Mouse (Mus musculus) E14TG2a.4 (cell line): Measurements from ENCODE around the gene Wee1.
"Not testable (repeated sequence)": the region's sequence is repeated elsewhere in the genome, so short reads cannot be mapped to it uniquely, and the experiment has no call there.

Experiments used
- H3K27me3 ChIP-seq: 2 replicates; pipeline ENCODE4 v1.6.1; 2014; ENCODE audit warnings: low read length, control low read depth; ENCODE audit not compliant: insufficient read depth
- H3K36me3 ChIP-seq: 2 replicates; pipeline ENCODE4 v1.6.1; 2014; ENCODE audit warnings: low read length, control low read depth; ENCODE audit not compliant: insufficient read depth
- H3K4me1 ChIP-seq: replicated peaks from 2 replicates; pipeline ENCODE4 v1.6.1; 2014; ENCODE audit warnings: low read depth, low read length, control low read depth
- H3K4me3 ChIP-seq: replicated peaks from 2 replicates; pipeline ENCODE4 v1.5.1; 2014; ENCODE audit warnings: mild to moderate bottlenecking, low read length
- H3K9me3 ChIP-seq: 2 replicates; pipeline ENCODE4 v1.6.1; 2014; ENCODE audit warnings: low read length, control low read depth
- CTCF ChIP-seq: conservative IDR thresholded peaks from 2 replicates; pipeline ENCODE4 v1.5.1; 2014; ENCODE audit warnings: low read length
- NANOG ChIP-seq: IDR thresholded peaks from 2 replicates; pipeline ENCODE4 v1.6.1; 2014; ENCODE audit warnings: borderline replicate concordance, low read length, mixed read lengths
- POU5F1 ChIP-seq: IDR thresholded peaks from 2 replicates; pipeline ENCODE4 v1.6.1; 2014; ENCODE audit warnings: low read length, borderline replicate concordance

The Wee1 gene

DNA sequence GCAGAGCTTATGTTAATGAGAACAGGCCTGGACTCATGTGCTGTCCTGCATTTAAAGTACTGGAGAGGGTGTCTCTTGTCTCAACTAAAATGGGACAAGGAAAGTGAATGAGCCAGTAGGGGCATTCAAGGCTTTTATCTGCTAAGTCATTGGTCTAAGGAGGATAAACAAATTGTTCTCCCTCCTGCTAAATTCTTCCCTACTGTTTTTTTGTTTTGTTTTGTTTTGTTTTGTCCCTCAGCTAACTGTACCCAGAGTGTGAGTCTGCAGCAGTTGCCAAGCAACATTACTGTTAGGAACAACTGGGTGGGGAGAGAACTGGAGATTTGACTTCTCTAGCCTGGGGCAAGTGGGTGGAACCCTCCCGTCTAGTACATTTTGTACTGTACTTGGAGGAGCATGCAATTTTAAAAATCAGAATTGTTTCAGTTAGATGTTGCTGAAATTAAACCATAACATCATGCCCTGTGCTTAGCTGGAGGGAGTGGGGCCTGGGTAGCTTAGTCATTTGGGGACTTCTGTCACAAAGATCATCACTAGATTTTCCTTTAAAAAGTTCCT, 5.0 kb upstream of the Wee1 start:
- H3K36me3 ChIP-seq, result no peaks in the 10 kb centered on the region
- no peak for TF ChIP-seq POU5F1
- no peak for TF ChIP-seq NANOG
- no peak for TF ChIP-seq CTCF
- peaks cover 53% of the 10 kb centered on the region for H3K4me1 ChIP-seq
- H3K4me3 ChIP-seq, result peak overlapping the region; percentile 35; the same call in 1 of the 2 replicates
- H3K9me3 ChIP-seq, result no peaks in the 10 kb centered on the region
- H3K27me3 ChIP-seq, result no peaks in the 10 kb centered on the region

DNA sequence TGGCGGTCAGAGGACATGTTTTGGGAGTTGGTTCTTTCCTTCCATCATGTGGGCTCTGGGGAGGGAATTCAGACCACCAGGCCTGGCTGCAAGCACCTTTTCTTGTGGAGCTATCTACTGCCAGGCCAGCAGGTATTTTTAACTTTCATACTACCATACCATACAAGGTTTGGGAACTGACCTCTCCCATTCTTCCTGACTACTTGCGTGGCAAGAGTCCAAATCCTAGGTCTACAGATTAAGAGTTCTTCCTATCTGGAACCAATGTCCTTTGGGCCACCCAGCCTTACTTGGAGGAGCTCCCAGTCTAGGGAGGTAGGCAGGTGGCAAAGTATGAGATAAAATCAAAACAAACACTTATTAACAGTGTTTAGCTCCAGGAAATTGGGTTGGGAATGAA, 3.4 kb upstream of the Wee1 start:
- TF ChIP-seq POU5F1 (no peak), NANOG (no peak), CTCF (no peak)
- H3K4me1 ChIP-seq, result peaks cover 53% of the 10 kb centered on the region

DNA sequence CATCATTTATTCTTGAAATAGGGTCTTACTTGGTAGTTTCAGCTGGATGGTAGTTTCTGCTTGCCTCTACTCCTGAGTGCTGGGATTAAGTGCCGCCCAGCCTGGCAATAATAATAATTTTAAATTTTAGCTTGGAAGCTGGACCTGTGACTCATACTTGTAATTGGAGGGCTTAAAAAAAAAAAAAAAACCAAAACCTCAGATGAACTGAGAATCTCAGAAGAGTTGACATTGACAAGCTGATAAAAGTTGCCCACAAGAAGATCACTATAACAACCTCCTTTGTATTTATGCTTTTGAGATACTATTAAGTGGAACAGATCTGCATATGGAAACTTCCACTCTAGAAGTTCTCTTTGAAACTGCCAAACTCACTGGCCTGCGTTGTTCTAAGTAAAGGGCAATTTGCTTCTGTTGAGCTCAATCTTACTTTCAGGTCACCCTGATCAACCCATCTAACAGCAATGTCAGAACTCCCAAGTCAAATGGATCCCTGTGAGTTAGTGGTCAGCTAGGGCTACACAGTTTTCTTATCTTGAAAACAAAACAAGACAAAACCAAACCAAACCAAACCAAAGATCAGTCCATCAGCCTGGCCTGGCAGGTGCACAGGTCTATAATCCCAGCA, 1.6 kb upstream of the Wee1 start:
- no peak overlapping the region for H3K4me3 ChIP-seq
- no peaks in the 10 kb centered on the region for H3K9me3 ChIP-seq
- peaks cover 13% of the 10 kb centered on the region for H3K36me3 ChIP-seq
- TF ChIP-seq NANOG, result no peak
- TF ChIP-seq CTCF, result no peak
- TF ChIP-seq POU5F1, result no peak
- H3K4me1 ChIP-seq, result peaks cover 61% of the 10 kb centered on the region
- no peaks in the 10 kb centered on the region for H3K27me3 ChIP-seq

More for the DNA sequence above, 3.4 kb upstream of the Wee1 start:
- Histone ChIP-seq H3K4me3 (no peak overlapping the region), H3K9me3 (no peaks in the 10 kb centered on the region), H3K36me3 (no peaks in the 10 kb centered on the region), H3K27me3 (no peaks in the 10 kb centered on the region)

DNA sequence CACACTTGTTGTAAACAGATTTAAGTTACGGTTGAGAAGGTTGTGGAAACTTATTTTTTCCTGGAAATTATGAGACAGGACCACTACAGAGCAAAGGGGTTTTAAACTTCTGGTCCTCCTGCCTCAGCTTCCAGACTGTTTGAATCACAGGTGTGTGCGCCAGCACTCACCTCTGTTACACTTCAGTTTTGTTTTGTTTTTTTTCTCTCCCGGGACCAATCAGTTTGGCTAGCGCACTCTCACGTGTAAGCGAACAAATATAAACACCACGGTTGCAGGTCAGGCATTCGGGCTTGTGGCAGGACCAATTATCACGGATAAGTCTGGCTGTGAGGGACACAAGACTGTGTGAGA, 707 bp upstream of the Wee1 start:
- H3K36me3 ChIP-seq, result peaks cover 21% of the 10 kb centered on the region
- TF ChIP-seq NANOG (no peak), POU5F1 (no peak), CTCF (no peak)
- H3K27me3 ChIP-seq, result no peaks in the 10 kb centered on the region

DNA sequence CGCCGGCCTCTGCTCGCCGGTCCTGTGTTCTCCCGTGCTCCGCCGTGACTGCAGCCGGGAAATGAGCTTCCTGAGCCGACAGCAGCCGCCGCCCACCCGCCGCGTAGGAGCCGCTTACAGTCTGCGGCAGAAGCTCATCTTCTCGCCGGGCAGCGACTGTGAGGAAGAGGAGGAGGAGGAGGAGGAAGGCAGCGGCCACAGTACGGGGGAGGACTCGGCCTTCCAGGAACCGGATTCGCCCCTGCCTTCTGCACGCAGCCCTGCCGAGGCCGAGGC, 381 bp downstream of the Wee1 start:
- Histone ChIP-seq H3K4me3 (peak overlapping the region; percentile 95), H3K9me3 (no peaks in the 10 kb centered on the region), H3K27me3 (no peaks in the 10 kb centered on the region), H3K36me3 (peaks cover 31% of the 10 kb centered on the region), H3K4me1 (peaks cover 61% of the 10 kb centered on the region)
- no peak for TF ChIP-seq POU5F1
- no peak for TF ChIP-seq CTCF
- no peak for TF ChIP-seq NANOG

More for the DNA sequence above, 707 bp upstream of the Wee1 start:
- H3K4me1 ChIP-seq, result peaks cover 62% of the 10 kb centered on the region
- no peaks in the 10 kb centered on the region for H3K9me3 ChIP-seq
- H3K4me3 ChIP-seq, result peak overlapping the region; percentile 95

DNA sequence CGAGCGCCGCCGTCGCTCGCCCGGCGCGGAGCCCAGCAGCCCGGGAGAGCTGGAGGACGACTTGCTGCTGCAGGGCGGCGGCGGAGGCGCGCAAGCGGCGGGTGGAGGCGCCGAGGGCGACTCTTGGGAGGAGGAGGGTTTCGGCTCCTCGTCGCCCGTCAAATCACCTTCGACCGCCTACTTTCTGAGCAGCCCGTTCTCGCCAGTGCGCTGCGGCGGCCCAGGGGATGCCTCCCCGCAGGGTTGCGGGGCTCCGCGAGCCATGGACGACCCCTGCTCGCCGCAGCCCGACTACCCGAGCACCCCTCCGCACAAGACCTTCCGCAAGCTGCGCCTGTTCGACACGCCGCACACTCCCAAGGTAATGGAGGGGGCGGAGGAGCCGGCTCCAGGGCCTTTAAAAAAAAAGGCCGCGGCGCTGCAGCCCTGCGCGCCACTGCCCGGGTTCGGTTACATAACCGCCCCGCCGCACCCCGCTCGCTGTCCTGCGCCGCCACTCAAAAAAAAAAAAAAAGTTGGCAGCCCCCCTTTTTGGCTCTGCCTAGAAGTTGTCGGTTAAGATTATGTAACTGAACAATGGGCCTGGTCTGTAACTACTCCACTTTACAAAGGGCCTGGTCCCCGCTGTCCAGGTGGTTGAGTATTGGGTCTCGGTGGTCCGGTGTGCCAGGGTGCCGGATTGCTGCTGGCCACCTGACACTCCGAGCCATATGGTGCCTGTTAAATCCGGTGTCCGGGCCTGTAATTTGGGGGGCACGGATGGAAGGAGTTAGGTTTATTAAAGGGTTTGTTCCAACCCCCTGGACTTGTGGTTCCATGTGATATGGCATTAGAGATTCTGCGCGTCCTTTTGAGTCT, 948 bp downstream of the Wee1 start:
- peaks cover 61% of the 10 kb centered on the region for H3K4me1 ChIP-seq
- H3K36me3 ChIP-seq, result peaks cover 36% of the 10 kb centered on the region
- H3K27me3 ChIP-seq, result no peaks in the 10 kb centered on the region
- no peak for TF ChIP-seq POU5F1
- no peak for TF ChIP-seq NANOG
- TF ChIP-seq CTCF, result no peak
- no peaks in the 10 kb centered on the region for H3K9me3 ChIP-seq
- H3K4me3 ChIP-seq, result peak overlapping the region; percentile 95

DNA sequence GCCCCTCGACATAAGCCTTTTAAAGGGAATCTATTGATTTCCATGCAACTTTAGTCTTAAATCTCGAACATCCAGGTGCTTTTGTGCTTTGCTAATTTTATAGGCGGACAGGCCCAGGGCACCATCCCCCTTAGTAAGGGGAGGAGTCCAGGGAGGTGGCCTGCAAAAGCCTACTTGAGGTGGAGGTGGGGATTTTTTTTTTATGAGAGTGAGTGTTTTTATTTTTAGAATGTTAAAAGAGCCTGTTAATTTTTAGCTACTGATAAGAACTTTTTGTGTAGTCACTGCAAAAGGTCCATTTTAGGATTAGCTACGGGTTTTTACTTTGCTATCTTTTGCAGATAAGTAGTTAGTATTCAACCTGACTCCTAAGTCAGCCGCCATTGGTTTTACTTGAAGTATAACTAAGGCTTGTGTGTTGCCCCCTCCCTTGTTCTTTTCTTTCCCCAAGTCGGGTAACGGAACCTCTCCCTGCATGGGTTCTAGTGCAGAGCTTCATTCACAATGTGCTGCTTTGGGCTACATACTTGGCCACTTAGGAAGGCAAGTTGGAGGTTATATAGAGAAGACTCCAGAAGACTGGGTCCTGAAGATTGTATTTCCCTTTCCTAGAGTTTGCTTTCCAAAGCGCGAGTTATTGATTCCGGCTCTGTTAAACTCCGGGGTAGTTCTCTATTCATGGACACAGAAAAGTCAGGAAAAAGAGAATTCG, 2.2 kb downstream of the Wee1 start:
- H3K27me3 ChIP-seq, result no peaks in the 10 kb centered on the region
- peaks cover 49% of the 10 kb centered on the region for H3K36me3 ChIP-seq
- H3K9me3 ChIP-seq, result no peaks in the 10 kb centered on the region
- TF ChIP-seq POU5F1 (no peak), NANOG (no peak), CTCF (no peak)
- H3K4me1 ChIP-seq, result peaks cover 54% of the 10 kb centered on the region
- peak overlapping the region; percentile 95 for H3K4me3 ChIP-seq

DNA sequence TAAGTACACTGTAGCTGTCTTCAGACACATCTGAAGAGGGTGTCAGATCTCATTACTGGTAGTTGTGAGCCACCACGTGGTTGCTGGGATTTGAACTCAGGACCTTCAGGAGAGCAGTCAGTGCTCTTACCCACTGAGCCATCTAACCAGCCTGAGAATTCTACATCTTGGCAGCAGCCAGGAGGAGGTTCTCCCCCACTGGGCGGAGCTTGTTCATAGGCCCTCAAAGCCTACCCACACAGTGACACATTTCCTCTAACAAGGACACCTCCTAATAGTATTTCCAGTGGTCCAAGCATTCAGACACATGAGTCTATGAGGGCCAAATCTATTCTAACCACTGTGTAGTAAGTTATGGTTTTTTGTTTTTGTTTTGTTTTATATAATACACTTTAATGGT, 6.7 kb downstream of the Wee1 start:
- Histone ChIP-seq H3K36me3 (peaks cover 94% of the 10 kb centered on the region), H3K27me3 (no peaks in the 10 kb centered on the region), H3K9me3 (no peaks in the 10 kb centered on the region), H3K4me3 (no peak overlapping the region), H3K4me1 (peaks cover 63% of the 10 kb centered on the region)
- TF ChIP-seq CTCF, result no peak
- no peak for TF ChIP-seq POU5F1
- no peak for TF ChIP-seq NANOG

DNA sequence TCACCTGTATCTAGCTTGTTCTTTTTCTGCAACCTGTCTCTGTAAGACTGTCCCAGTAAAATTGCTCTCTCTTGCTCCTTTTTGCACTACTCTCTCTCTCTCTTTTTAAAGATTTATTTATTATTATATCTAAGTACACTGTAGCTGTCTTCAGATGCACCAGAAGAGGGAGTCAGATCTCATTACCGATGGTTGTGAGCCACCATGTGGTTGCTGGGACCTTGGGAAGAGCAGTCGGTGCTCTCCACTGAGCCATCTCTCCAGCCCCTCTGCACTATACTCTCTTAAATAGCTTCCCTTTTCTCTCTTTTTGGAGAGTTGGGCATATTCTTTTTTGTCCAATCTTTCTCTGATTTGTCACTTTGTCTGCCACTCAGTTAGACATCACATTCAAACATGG, 10.4 kb downstream of the Wee1 start:
- H3K4me1 ChIP-seq, result peaks cover 47% of the 10 kb centered on the region
- H3K9me3 ChIP-seq, H3K27me3 ChIP-seq, H3K4me3 ChIP-seq: not testable (repeated sequence)
- H3K36me3 ChIP-seq, result peaks cover 99% of the 10 kb centered on the region
